Mouse (Mus musculus): ENCODE results near the gene Fam69b. TPM values are rescaled to one million over a fixed set of nuclear protein-coding genes. Genes with fewer than 3 reads are reported as not detected.

Fam69b gene
- polyA plus RNA-seq, 1 experiment from 2014 or later = 15.2 TPM

DNA sequence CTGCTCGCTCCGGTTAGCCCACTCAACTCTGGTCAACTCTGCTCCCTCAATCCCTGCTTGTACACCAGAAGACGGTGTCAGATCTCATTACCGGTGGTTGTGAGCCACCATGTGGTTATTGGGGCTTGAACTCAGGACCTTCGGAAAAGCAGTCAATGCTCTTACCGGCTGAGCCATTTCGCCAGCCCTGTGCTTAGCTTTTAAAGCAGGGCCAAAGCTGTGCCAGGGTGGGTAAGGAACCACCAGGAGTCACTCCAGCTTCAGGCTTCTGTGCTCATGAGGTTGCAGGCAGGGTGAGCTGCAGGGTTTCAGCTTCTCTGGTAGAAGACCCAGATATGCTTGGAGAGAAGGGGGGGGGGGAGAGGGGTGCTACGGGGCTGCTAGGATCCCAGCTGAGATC, 22.9 kb upstream of the Fam69b start:
- ATAC-seq (ENCODE audit: insufficient number of reproducible peaks, insufficient read depth, low FRiP score, low read depth) = no peak
- Histone ChIP-seq H3K4me3 (ENCODE audit: control insufficient read depth in 1 of 2, insufficient read depth in 1 of 2, low read depth in 1 of 2, low read length in 2 of 2) (no peak overlapping the region), H3K36me3 (ENCODE audit: control insufficient read depth, insufficient read depth, low read length) (no peaks in the 10 kb centered on the region), H3K9ac (ENCODE audit: low read length) (no peak overlapping the region), H3K27ac (replicated peaks in 1 of 2; ENCODE audit: control insufficient read depth in 1 of 2, insufficient read depth in 1 of 2, low read depth in 2 of 2, low read length in 2 of 2) (no peak overlapping the region), H3K27me3 (ENCODE audit: control insufficient read depth, insufficient read depth, low read length) (no peaks in the 10 kb centered on the region), H3K9me3 (ENCODE audit: control insufficient read depth, low read length) (no peaks in the 10 kb centered on the region), H3K4me2 (ENCODE audit: low read length) (no peak overlapping the region), H3K4me1 (ENCODE audit: control insufficient read depth in 2 of 2, insufficient read depth in 2 of 2, low read length in 2 of 2) (peaks cover 15 to 36% of the 10 kb centered on the region in 2 experiments)
- WGBS = 83% methylated on average over 8 of the region's 8 CpGs

DNA sequence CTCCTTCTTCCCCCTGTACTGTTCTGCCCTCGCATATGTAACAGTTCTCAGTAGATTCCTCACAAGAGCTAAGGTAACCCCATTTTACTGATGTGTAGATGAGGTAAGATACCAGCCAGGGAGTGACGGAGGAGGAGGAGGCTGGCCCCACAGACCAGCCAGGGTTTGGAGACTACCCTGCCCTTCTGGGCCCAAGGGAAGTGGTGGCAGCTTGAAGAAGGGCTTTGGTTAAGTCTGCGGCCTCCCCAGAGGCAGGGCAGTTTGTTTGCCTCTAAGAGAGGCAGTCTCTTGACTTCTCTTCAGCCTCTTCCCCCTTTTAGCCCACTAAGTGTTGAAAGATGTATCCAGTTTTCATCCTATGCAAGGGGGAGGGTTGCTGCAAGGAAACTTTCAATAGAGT, 21.7 kb upstream of the Fam69b start:
- no peaks in the 10 kb centered on the region for H3K27me3 ChIP-seq (ENCODE audit: control insufficient read depth, insufficient read depth, low read length)
- ATAC-seq (ENCODE audit: insufficient number of reproducible peaks, insufficient read depth, low FRiP score, low read depth) = no peak
- peaks cover 15 to 36% of the 10 kb centered on the region in 2 experiments for H3K4me1 ChIP-seq (ENCODE audit: control insufficient read depth in 2 of 2, insufficient read depth in 2 of 2, low read length in 2 of 2)
- H3K4me3 ChIP-seq (ENCODE audit: control insufficient read depth in 1 of 2, insufficient read depth in 1 of 2, low read depth in 1 of 2, low read length in 2 of 2) = no peak overlapping the region
- no peaks in the 10 kb centered on the region for H3K36me3 ChIP-seq (ENCODE audit: control insufficient read depth, insufficient read depth, low read length)
- 55% methylated on average over 3 of the region's 3 CpGs for WGBS
- peak overlapping the region; percentile 14 to 64; a peak in 2 of 4 replicates for H3K27ac ChIP-seq (replicated peaks in 1 of 2; ENCODE audit: control insufficient read depth in 1 of 2, insufficient read depth in 1 of 2, low read depth in 2 of 2, low read length in 2 of 2)
- no peak overlapping the region for H3K4me2 ChIP-seq (ENCODE audit: low read length)
- H3K9ac ChIP-seq (ENCODE audit: low read length) = no peak overlapping the region; the same call in 1 of the 2 replicates
- no peaks in the 10 kb centered on the region for H3K9me3 ChIP-seq (ENCODE audit: control insufficient read depth, low read length)

DNA sequence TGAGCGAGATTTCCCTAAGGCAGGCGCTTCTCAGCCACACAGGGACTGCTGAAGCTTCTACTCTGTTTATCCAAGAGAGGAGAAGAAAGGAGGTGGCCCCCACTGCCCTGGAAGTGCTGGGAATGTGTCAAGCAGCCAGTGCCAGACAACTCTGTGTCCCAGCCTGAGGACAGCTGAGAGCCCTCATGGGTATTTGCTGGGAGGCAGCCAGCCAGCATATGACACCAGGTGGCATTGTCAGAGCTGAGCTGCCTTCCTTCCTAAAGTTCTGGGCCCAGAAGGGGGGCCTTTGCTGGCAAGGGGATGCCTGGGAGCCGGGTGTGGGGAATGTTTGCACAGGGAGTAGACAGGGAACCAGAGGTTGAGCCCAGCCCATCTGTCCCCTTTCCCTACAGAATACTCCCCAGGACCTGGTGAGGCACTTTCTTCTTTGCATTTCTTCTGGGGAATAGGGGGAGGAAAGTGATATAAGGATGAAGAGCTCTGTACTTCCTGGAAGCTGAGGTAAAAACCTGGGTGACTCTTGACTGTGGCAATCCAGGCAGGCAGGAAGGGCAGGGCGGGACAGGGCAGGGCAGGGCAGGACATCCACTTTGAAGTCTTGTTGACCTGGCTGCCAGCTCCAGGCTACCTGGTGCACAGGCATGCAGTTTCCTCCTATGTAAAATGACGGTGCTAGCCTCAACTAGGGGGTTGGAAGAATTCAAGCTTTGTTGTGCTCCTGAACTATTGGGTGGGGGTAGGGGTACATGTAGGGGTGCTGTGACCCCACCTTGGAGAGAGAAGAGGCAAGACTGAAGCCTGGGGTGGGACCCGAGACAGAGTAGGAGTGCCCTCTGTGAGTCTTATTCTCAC, 21.0 kb upstream of the Fam69b start:
- no peak overlapping the region; the same call in 1 of the 2 replicates for H3K9ac ChIP-seq (ENCODE audit: low read length)

GRCm38 (mm10) chr2:26608781-26609180, 19.5 kb upstream of the Fam69b start:
- H3K4me2 ChIP-seq (ENCODE audit: low read length) = no peak overlapping the region
- H3K27ac ChIP-seq (replicated peaks in 1 of 2; ENCODE audit: control insufficient read depth in 1 of 2, insufficient read depth in 1 of 2, low read depth in 2 of 2, low read length in 2 of 2) = no peak overlapping the region
- H3K27me3 ChIP-seq (ENCODE audit: control insufficient read depth, insufficient read depth, low read length) = no peaks in the 10 kb centered on the region
- H3K4me3 ChIP-seq (ENCODE audit: control insufficient read depth in 1 of 2, insufficient read depth in 1 of 2, low read depth in 1 of 2, low read length in 2 of 2) = no peak overlapping the region
- H3K4me1 ChIP-seq (ENCODE audit: control insufficient read depth in 2 of 2, insufficient read depth in 2 of 2, low read length in 2 of 2) = peaks cover 15 to 28% of the 10 kb centered on the region in 2 experiments
- no peak overlapping the region for H3K9ac ChIP-seq (ENCODE audit: low read length)
- no peak for ATAC-seq (ENCODE audit: insufficient number of reproducible peaks, insufficient read depth, low FRiP score, low read depth)
- no peaks in the 10 kb centered on the region for H3K9me3 ChIP-seq (ENCODE audit: control insufficient read depth, low read length)
- H3K36me3 ChIP-seq (ENCODE audit: control insufficient read depth, insufficient read depth, low read length) = no peaks in the 10 kb centered on the region

More for the DNA sequence above, 21.0 kb upstream of the Fam69b start:
- no peak overlapping the region for H3K4me2 ChIP-seq (ENCODE audit: low read length)
- peaks cover 15 to 36% of the 10 kb centered on the region in 2 experiments for H3K4me1 ChIP-seq (ENCODE audit: control insufficient read depth in 2 of 2, insufficient read depth in 2 of 2, low read length in 2 of 2)
- H3K27me3 ChIP-seq (ENCODE audit: control insufficient read depth, insufficient read depth, low read length) = no peaks in the 10 kb centered on the region
- ATAC-seq (ENCODE audit: insufficient number of reproducible peaks, insufficient read depth, low FRiP score, low read depth) = no peak
- no peaks in the 10 kb centered on the region for H3K9me3 ChIP-seq (ENCODE audit: control insufficient read depth, low read length)
- H3K4me3 ChIP-seq (ENCODE audit: control insufficient read depth in 1 of 2, insufficient read depth in 1 of 2, low read depth in 1 of 2, low read length in 2 of 2) = no peak overlapping the region
- H3K27ac ChIP-seq (replicated peaks in 1 of 2; ENCODE audit: control insufficient read depth in 1 of 2, insufficient read depth in 1 of 2, low read depth in 2 of 2, low read length in 2 of 2) = peak overlapping the region; percentile 14 to 64; a peak in 2 of 4 replicates
- no peaks in the 10 kb centered on the region for H3K36me3 ChIP-seq (ENCODE audit: control insufficient read depth, insufficient read depth, low read length)
- 35% methylated on average over 6 of the region's 6 CpGs for WGBS

- Histone ChIP-seq H3K9ac (ENCODE audit: low read length) (no peak overlapping the region), H3K27ac (replicated peaks in 1 of 2; ENCODE audit: control insufficient read depth in 1 of 2, insufficient read depth in 1 of 2, low read depth in 2 of 2, low read length in 2 of 2) (no peak overlapping the region), H3K36me3 (ENCODE audit: control insufficient read depth, insufficient read depth, low read length) (no peaks in the 10 kb centered on the region), H3K4me2 (ENCODE audit: low read length) (no peak overlapping the region), H3K27me3 (ENCODE audit: control insufficient read depth, insufficient read depth, low read length) (no peaks in the 10 kb centered on the region), H3K4me3 (ENCODE audit: control insufficient read depth in 1 of 2, insufficient read depth in 1 of 2, low read depth in 1 of 2, low read length in 2 of 2) (no peak overlapping the region), H3K4me1 (ENCODE audit: control insufficient read depth in 2 of 2, insufficient read depth in 2 of 2, low read length in 2 of 2) (peaks cover 15 to 27% of the 10 kb centered on the region in 2 experiments), H3K9me3 (ENCODE audit: control insufficient read depth, low read length) (no peaks in the 10 kb centered on the region)
- ATAC-seq (ENCODE audit: insufficient number of reproducible peaks, insufficient read depth, low FRiP score, low read depth) = no peak
Observed at GRCm38 (mm10) chr2:26609261-26609661, 19.0 kb upstream of the Fam69b start.

- Histone ChIP-seq H3K4me2 (ENCODE audit: low read length) (no peak overlapping the region), H3K4me1 (ENCODE audit: control insufficient read depth in 2 of 2, insufficient read depth in 2 of 2, low read length in 2 of 2) (peaks cover 12 to 23% of the 10 kb centered on the region in 2 experiments), H3K9ac (ENCODE audit: low read length) (no peak overlapping the region), H3K27me3 (ENCODE audit: control insufficient read depth, insufficient read depth, low read length) (no peaks in the 10 kb centered on the region), H3K27ac (replicated peaks in 1 of 2; ENCODE audit: control insufficient read depth in 1 of 2, insufficient read depth in 1 of 2, low read depth in 2 of 2, low read length in 2 of 2) (no peak overlapping the region), H3K9me3 (ENCODE audit: control insufficient read depth, low read length) (no peaks in the 10 kb centered on the region), H3K36me3 (ENCODE audit: control insufficient read depth, insufficient read depth, low read length) (no peaks in the 10 kb centered on the region), H3K4me3 (ENCODE audit: control insufficient read depth in 1 of 2, insufficient read depth in 1 of 2, low read depth in 1 of 2, low read length in 2 of 2) (no peak overlapping the region)
- no peak for ATAC-seq (ENCODE audit: insufficient number of reproducible peaks, insufficient read depth, low FRiP score, low read depth)
- WGBS = 70% methylated on average over 3 of the region's 3 CpGs
Observed at GRCm38 (mm10) chr2:26610526-26610925, 17.7 kb upstream of the Fam69b start.

- Histone ChIP-seq H3K36me3 (ENCODE audit: control insufficient read depth, insufficient read depth, low read length) (no peaks in the 10 kb centered on the region), H3K4me1 (ENCODE audit: control insufficient read depth in 2 of 2, insufficient read depth in 2 of 2, low read length in 2 of 2) (peaks cover 12 to 22% of the 10 kb centered on the region in 2 experiments), H3K9me3 (ENCODE audit: control insufficient read depth, low read length) (no peaks in the 10 kb centered on the region), H3K4me3 (ENCODE audit: control insufficient read depth in 1 of 2, insufficient read depth in 1 of 2, low read depth in 1 of 2, low read length in 2 of 2) (no peak overlapping the region), H3K9ac (ENCODE audit: low read length) (no peak overlapping the region), H3K27ac (replicated peaks in 1 of 2; ENCODE audit: control insufficient read depth in 1 of 2, insufficient read depth in 1 of 2, low read depth in 2 of 2, low read length in 2 of 2) (no peak overlapping the region), H3K4me2 (ENCODE audit: low read length) (no peak overlapping the region), H3K27me3 (ENCODE audit: control insufficient read depth, insufficient read depth, low read length) (no peaks in the 10 kb centered on the region)
- no peak for ATAC-seq (ENCODE audit: insufficient number of reproducible peaks, insufficient read depth, low FRiP score, low read depth)
Observed at GRCm38 (mm10) chr2:26611054-26611453, 17.2 kb upstream of the Fam69b start.

GRCm38 (mm10) chr2:26611896-26612295, 16.4 kb upstream of the Fam69b start:
- Histone ChIP-seq H3K36me3 (ENCODE audit: control insufficient read depth, insufficient read depth, low read length) (no peaks in the 10 kb centered on the region), H3K9me3 (ENCODE audit: control insufficient read depth, low read length) (no peaks in the 10 kb centered on the region), H3K27ac (replicated peaks in 1 of 2; ENCODE audit: control insufficient read depth in 1 of 2, insufficient read depth in 1 of 2, low read depth in 2 of 2, low read length in 2 of 2) (no peak overlapping the region), H3K4me1 (ENCODE audit: control insufficient read depth in 2 of 2, insufficient read depth in 2 of 2, low read length in 2 of 2) (peaks cover 6 to 14% of the 10 kb centered on the region in 2 experiments), H3K9ac (ENCODE audit: low read length) (no peak overlapping the region), H3K27me3 (ENCODE audit: control insufficient read depth, insufficient read depth, low read length) (no peaks in the 10 kb centered on the region), H3K4me3 (ENCODE audit: control insufficient read depth in 1 of 2, insufficient read depth in 1 of 2, low read depth in 1 of 2, low read length in 2 of 2) (no peak overlapping the region), H3K4me2 (ENCODE audit: low read length) (no peak overlapping the region)
- no peak for ATAC-seq (ENCODE audit: insufficient number of reproducible peaks, insufficient read depth, low FRiP score, low read depth)
